Mouse (Mus musculus) liver, embryonic 14.5 days (tissue): ENCODE data around the gene Fmo1. TPM values are rescaled to one million over a fixed set of nuclear protein-coding genes. Genes with fewer than 3 reads are reported as not detected.

ENCODE experiments used
- ATAC-seq: fragments of 200-750 bp; cut with Nextera tagmentation; 2 replicates; pipeline ENCODE4 v1.8.0; 2017; ENCODE audit warnings: moderate number of reproducible peaks, mild to moderate bottlenecking, moderate library complexity; ENCODE audit not compliant: insufficient read depth
- DNase-seq, 3 experiments: peaks; one replicate each; pipeline ENCODE4 v3.0.0-alpha.2; 2012 to 2013; ENCODE audit warnings: low read depth in 3 of 3, low spot score in 3 of 3
- H3K27ac ChIP-seq: fragments of 300-500 bp; sonication (generic); 2 replicates; pipeline ENCODE4 v1.5.1; 2014; ENCODE audit warnings: moderate library complexity, mild to moderate bottlenecking, control low read depth, inconsistent platforms
- H3K27me3 ChIP-seq: fragments of 300-500 bp; sonication (generic); 2 replicates; pipeline ENCODE4 v1.6.1; 2014; ENCODE audit warnings: mild to moderate bottlenecking, low read length, moderate library complexity; ENCODE audit not compliant: control insufficient read depth, insufficient read depth
- H3K36me3 ChIP-seq: fragments of 300-500 bp; sonication (generic); replicated peaks from 2 replicates; pipeline ENCODE4 v1.6.1; 2014; ENCODE audit warnings: low read depth; ENCODE audit not compliant: control insufficient read depth, insufficient read depth
- H3K4me1 ChIP-seq, 2 experiments: fragments of 200-500 bp in 1 of 2; fragments of 300-500 bp in 1 of 2; sonication (generic) in 1 of 2; replicated peaks; 2 replicates each; pipeline ENCODE4 v1.6.1; 2012 to 2014; ENCODE audit warnings: antibody characterized with exemption in 1 of 2, inconsistent platforms in 1 of 2, low read length in 1 of 2; ENCODE audit not compliant: control insufficient read depth in 2 of 2, insufficient read depth in 2 of 2
- H3K4me2 ChIP-seq: fragments of 300-500 bp; sonication (generic); 2 replicates; pipeline ENCODE4 v1.6.1; 2014; ENCODE audit warnings: low read depth, mild to moderate bottlenecking, control low read depth, moderate library complexity
- H3K4me3 ChIP-seq, 2 experiments: fragments of 200-500 bp in 1 of 2; fragments of 300-500 bp in 1 of 2; sonication (generic) in 1 of 2; 2 replicates each; pipeline ENCODE4 v1.5.1; 2012 to 2014; ENCODE audit warnings: low read depth in 2 of 2, low read length in 2 of 2, mild to moderate bottlenecking in 2 of 2, control low read depth in 1 of 2, inconsistent platforms in 1 of 2, moderate library complexity in 1 of 2; ENCODE audit not compliant: insufficient read depth in 1 of 2
- H3K9ac ChIP-seq: fragments of 300-500 bp; sonication (generic); replicated peaks from 2 replicates; pipeline ENCODE4 v1.6.1; 2014; ENCODE audit warnings: mild to moderate bottlenecking, control low read depth, moderate library complexity
- H3K9me3 ChIP-seq: fragments of 300-500 bp; sonication (generic); 2 replicates; pipeline ENCODE4 v1.6.1; 2016; ENCODE audit warnings: low read length, mixed read lengths; ENCODE audit not compliant: control insufficient read depth
- CTCF ChIP-seq: IDR thresholded peaks from 2 replicates; pipeline ENCODE4 v1.5.1; 2016; ENCODE audit warnings: antibody characterized with exemption, low read depth, control low read depth
- EP300 ChIP-seq: IDR thresholded peaks from 2 replicates; pipeline ENCODE4 v1.6.1; 2016; ENCODE audit warnings: antibody characterized with exemption, low read depth
- WGBS: fragments of 180-500 bp; shearing (Covaris S2); extraction: QIAGEN DNeasy Blood & Tissue Kit; methylation state at CpG from one replicate; pipeline ENCODE4 v1.1.7; 2014; ENCODE audit not compliant: insufficient replicate concordance; 5-methylcytosine and 5-hydroxymethylcytosine counted together
- polyA plus RNA-seq, 2 experiments: library from polyadenylated mRNA; depleted of rRNA in 1 of 2; stranded (reverse) in 1 of 2; unstranded in 1 of 2; fragments of >200 nt; fragmentation: Nextera tagmentation in 1 of 2; extraction: Ambion mirVana in 1 of 2; gene quantifications; 2 replicates each; pipeline versions ENCODE4 v1.2.1 to v1.2.3; 2012 to 2014

The Fmo1 gene
- polyA plus RNA-seq, 2 experiments, result 13.6 to 13.7 TPM

DNA sequence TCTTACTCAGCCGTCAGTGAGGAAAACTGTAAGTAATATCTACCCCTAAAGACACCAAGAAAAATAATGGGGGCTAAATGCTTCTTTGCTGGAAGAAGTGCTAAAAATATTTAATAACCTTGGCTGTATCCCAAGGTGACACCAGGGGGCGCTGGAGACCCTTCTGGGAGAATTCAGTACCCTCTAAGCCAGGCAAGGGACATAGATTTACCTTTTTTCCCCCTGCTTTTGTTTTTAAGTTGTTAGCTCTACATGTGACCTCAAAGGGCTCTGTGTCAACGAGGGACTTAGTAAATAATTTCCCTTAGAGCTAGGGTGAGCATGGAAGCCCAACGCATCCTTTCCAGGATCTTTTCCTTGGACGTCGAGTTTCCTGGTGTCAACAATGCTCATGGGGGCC, 29.5 kb upstream of the Fmo1 start:
- 39% methylated on average over 6 of the region's 6 CpGs for WGBS
- no peak for ATAC-seq

GRCm38 (mm10) chr1:162893014-162893413, 26.6 kb upstream of the Fmo1 start:
- 70% methylated on average over 6 of the region's 6 CpGs for WGBS

More for the DNA sequence above, 29.5 kb upstream of the Fmo1 start:
- H3K36me3 ChIP-seq, result no peaks in the 10 kb centered on the region
- peak; percentile 12 to 25 (median 22) for DNase-seq
- no peaks in the 10 kb centered on the region for H3K4me1 ChIP-seq
- no peak overlapping the region for H3K4me2 ChIP-seq
- H3K27ac ChIP-seq, result no peak overlapping the region
- no peaks in the 10 kb centered on the region for H3K9me3 ChIP-seq
- TF ChIP-seq EP300, result no peak
- TF ChIP-seq CTCF, result peak; percentile 68
- no peaks in the 10 kb centered on the region for H3K27me3 ChIP-seq
- H3K4me3 ChIP-seq, result no peak overlapping the region
- no peak overlapping the region for H3K9ac ChIP-seq

GRCm38 (mm10) chr1:162891980-162892451, 25.6 kb upstream of the Fmo1 start:
- Histone ChIP-seq H3K27me3 (no peaks in the 10 kb centered on the region), H3K4me3 (no peak overlapping the region), H3K9ac (no peak overlapping the region), H3K9me3 (no peaks in the 10 kb centered on the region), H3K4me1 (no peaks in the 10 kb centered on the region), H3K27ac (no peak overlapping the region), H3K4me2 (no peak overlapping the region), H3K36me3 (no peaks in the 10 kb centered on the region)
- TF ChIP-seq EP300, result no peak
- no peak for TF ChIP-seq CTCF
- ATAC-seq (0 out of 2 replicates have a peak, but pooled peaks have one; percentile 23), DNase-seq (peak in 1 of 3 experiments; percentile 23)
- WGBS, result 24% methylated on average over 6 of the region's 6 CpGs

More at GRCm38 (mm10) chr1:162893014-162893413, 26.6 kb upstream of the Fmo1 start:
- Histone ChIP-seq H3K4me1 (no peaks in the 10 kb centered on the region), H3K4me2 (no peak overlapping the region), H3K4me3 (no peak overlapping the region), H3K27me3 (no peaks in the 10 kb centered on the region), H3K9me3 (no peaks in the 10 kb centered on the region), H3K27ac (no peak overlapping the region), H3K36me3 (no peaks in the 10 kb centered on the region), H3K9ac (no peak overlapping the region)
- DNase-seq (no peak), ATAC-seq (no peak)
- TF ChIP-seq CTCF (no peak), EP300 (no peak)

DNA sequence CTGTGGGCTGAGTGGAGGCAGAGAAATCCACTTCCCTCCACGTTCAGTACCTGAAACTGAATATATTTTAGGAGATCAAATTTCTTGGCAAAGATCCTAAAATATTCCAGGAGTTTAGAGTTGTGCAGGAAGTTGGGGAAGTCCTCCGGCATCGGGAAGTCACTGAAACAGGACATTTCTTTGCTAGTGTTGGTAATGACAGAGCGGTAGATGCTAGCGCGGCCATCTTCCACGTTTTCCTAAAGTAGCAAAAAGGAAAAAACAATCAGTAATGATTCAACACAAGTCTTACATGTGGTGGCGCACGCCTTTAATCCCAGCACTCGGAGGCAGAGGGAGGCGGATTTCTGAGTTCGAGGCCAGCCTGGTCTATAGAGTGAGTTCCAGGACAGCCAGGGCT, 22.2 kb upstream of the Fmo1 start:
- Histone ChIP-seq H3K4me2 (no peak overlapping the region), H3K36me3 (no peaks in the 10 kb centered on the region), H3K9me3 (no peaks in the 10 kb centered on the region), H3K4me3 (no peak overlapping the region), H3K27ac (no peak overlapping the region), H3K9ac (no peak overlapping the region), H3K4me1 (no peaks in the 10 kb centered on the region; a peak in 1 of 4 replicates), H3K27me3 (no peaks in the 10 kb centered on the region)
- ATAC-seq, result no peak
- DNase-seq, result no peak
- TF ChIP-seq EP300 (no peak), CTCF (no peak)
- 74% methylated on average over 12 of the region's 12 CpGs for WGBS

DNA sequence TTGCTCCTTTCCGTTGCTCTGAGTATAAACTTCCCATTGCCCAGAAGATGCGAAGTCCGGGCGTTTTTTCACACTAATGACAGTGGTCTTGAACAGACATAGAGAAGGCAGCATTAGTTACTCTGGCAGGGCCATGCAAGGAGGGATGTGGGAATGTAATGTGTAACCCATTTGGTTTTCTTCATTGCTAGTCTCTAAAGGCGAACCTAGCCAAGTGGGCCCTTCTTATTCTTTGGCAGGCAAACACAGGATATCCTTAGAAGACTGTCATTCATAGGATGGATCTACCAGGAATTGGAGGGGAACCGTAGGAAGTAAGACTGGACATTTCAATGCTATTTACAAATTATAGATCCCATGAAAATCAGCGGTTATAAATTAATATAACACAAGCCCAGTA, 21.2 kb upstream of the Fmo1 start:
- Histone ChIP-seq H3K4me1 (no peaks in the 10 kb centered on the region; a peak in 1 of 4 replicates), H3K4me2 (no peak overlapping the region), H3K27ac (no peak overlapping the region), H3K36me3 (no peaks in the 10 kb centered on the region), H3K27me3 (no peaks in the 10 kb centered on the region), H3K4me3 (no peak overlapping the region), H3K9ac (no peak overlapping the region), H3K9me3 (no peaks in the 10 kb centered on the region)
- no peak for ATAC-seq
- no peak for TF ChIP-seq EP300
- no peak for TF ChIP-seq CTCF
- WGBS, result 77% methylated on average over 7 of the region's 7 CpGs
- no peak for DNase-seq
